Mouse (Mus musculus): ENCODE results near the gene Agmat.

- TF ChIP-seq POLR2A (IDR thresholded peaks at IDR 0.05; ENCODE audit: borderline replicate concordance, extremely low read depth, insufficient read depth, insufficient read length, poor library complexity, severe bottlenecking) (no peak), CTCF (IDR thresholded peaks at IDR 0.05; ENCODE audit: borderline replicate concordance, extremely low read depth, insufficient read depth, insufficient read length) (no peak)
Observed at GRCm38 (mm10) chr4:141763476-141763875, 17.0 kb downstream of the Agmat start.
